Mouse (Mus musculus) splenic B cell, adult 2 months (primary cell): ENCODE data around the gene Spi1.
A peak's percentile ranks its signal among the peaks of the same experiment; 100 is the strongest.

ENCODE experiments used
- DNase-seq: peaks from one replicate; pipeline ENCODE4 v3.0.0-alpha.2; 2011; ENCODE audit warnings: low read depth, low spot score
- H3K27me3 ChIP-seq: 2 replicates; pipeline ENCODE4 v1.6.1; 2012; ENCODE audit warnings: mild to moderate bottlenecking, low read length, moderate library complexity, mixed read lengths; ENCODE audit not compliant: control insufficient read depth, poor library complexity, insufficient read depth, severe bottlenecking
- H3K36me3 ChIP-seq: 2 replicates; pipeline ENCODE4 v1.6.1; 2012; ENCODE audit warnings: mild to moderate bottlenecking, low read length, moderate library complexity, mixed read lengths; ENCODE audit not compliant: control insufficient read depth, poor library complexity, insufficient read depth, severe bottlenecking

Gene Spi1

DNA sequence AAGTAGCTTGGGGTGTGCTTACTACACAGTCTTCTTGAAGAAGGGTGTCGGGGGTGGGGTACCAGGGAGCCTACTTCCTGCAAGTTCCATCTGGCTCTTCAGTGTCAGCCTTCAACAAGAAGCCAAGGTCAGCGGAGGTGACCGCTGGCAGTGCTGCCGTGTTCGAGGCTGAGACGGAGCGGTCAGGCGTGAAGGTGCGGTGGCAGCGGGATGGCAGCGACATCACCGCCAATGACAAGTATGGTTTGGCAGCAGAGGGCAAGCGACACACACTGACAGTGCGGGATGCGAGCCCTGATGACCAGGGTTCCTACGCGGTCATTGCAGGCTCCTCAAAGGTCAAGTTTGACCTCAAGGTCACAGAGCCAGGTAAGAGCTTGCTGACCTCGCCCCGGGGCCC is 36.9 kb downstream of the Spi1 start:
- DNase-seq, result no peak
- H3K27me3 ChIP-seq, result no peaks in the 10 kb centered on the region
- H3K36me3 ChIP-seq, result peaks cover 11% of the 10 kb centered on the region

DNA sequence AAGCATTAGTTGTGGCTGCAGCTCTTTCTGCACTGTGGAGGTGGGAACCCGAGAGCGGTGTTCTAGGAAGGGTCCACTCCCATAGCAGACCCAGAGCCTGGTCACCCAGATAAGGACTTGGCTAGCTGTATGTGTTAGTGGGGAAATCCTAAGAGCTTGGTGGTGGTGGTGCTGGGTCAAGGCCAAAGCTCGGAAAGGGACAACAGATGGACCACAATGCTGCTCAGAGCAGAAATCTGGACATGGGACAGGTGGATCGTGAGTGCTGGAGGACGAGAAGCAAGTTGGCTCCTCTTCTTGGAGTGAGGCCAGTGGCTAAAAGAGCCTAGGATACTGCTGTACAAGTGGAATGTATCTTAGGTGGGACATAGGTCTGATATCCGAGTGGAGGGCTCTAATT is 37.4 kb downstream of the Spi1 start:
- Histone ChIP-seq H3K36me3 (peaks cover 8% of the 10 kb centered on the region), H3K27me3 (no peaks in the 10 kb centered on the region)
- no peak for DNase-seq

DNA sequence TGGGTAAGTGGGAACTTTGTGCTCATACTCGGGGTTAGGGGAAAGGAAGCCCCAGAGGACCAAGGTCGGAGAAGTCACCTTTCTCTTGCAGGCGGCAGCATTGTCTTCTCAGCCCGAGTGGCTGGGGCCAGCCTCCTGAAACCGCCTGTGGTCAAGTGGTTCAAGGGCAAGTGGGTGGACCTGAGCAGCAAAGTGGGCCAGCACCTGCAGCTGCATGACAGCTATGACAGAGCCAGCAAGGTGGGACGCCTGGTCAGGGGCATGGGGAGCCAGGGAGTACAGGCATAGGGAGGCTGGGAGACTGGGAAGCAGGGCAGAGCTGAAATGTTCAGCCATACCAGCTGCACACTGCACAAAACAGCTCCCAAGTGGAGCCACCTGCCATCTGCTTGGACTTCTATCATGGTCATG is 38.1 kb downstream of the Spi1 start:
- no peak for DNase-seq
- H3K36me3 ChIP-seq, result peaks cover 8% of the 10 kb centered on the region
- no peaks in the 10 kb centered on the region for H3K27me3 ChIP-seq

DNA sequence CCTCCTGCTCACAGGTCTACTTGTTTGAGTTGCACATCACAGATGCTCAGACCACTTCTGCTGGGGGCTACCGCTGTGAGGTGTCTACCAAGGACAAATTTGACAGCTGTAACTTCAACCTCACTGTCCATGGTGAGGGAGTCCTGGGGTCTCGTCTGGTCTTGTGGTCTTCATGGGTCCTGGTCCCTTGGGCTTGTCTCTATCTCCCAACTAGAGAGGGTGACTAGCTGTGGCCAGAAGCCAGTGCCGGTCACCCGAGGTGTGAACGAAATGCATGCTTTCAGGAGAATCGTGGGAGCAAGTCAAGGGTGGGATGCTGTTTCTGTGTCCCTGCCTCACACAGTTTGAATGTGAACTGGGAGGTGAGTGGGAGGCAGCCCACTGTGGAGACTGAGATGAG is 38.8 kb downstream of the Spi1 start:
- DNase-seq, result no peak
- H3K27me3 ChIP-seq, result no peaks in the 10 kb centered on the region
- H3K36me3 ChIP-seq, result peaks cover 2% of the 10 kb centered on the region

DNA sequence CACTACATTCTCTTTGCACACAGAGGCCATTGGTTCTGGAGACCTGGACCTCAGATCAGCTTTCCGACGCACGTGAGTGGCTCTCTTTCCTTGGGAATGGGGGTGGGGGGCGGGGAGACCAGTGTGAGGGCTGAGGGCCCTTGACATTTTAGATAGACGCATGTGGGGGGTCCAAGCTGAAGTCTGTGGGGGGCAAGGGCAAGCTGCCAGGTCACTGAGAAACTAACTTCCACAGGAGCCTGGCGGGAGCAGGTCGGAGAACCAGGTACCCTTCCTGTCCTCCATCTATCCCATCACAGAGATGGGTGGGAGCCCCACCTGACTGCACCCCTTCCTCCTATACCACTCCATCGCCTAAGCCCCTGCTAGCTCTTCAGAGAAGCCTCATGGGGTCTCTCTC is 39.3 kb downstream of the Spi1 start:
- DNase-seq, result no peak
- Histone ChIP-seq H3K36me3 (no peaks in the 10 kb centered on the region; the same call in 1 of the 2 replicates), H3K27me3 (no peaks in the 10 kb centered on the region)

DNA sequence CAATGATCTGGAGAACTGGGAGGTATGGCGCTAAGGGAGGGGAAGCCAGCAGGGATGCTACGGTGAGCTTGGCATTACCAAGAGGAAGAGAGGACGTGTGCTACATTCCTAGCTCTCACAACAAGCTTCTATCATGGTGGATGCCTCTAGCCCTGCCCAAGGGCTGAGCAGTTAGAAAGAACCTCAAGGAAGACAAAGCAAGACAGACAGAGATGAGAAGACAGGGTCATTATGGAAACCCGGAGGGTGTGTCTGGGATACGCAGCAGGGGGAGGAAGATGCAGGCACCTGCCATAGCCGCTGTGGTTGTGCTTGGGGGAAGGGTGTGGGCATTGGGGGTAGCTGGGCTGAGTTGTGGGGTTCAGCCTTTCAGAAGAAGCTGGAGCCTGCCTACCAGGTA is 41.3 kb downstream of the Spi1 start:
- Histone ChIP-seq H3K27me3 (no peaks in the 10 kb centered on the region), H3K36me3 (no peaks in the 10 kb centered on the region)
- no peak for DNase-seq

DNA sequence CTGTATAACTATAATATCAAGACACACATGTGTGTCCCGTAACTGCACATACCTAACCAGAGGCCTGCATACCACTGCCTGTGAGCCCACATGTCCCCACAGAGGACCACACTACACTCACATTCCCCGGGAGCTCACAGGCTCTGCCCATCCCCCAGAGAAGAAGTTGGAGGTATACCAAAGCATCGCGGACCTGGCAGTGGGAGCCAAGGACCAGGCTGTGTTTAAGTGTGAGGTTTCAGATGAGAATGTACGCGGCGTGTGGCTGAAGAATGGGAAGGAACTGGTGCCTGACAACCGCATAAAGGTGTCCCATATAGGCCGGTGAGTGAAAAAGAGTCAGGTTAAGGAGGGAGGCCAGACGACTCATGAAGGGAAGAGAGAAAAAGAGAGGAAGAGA is 42.9 kb downstream of the Spi1 start:
- no peaks in the 10 kb centered on the region for H3K36me3 ChIP-seq
- no peak for DNase-seq

DNA sequence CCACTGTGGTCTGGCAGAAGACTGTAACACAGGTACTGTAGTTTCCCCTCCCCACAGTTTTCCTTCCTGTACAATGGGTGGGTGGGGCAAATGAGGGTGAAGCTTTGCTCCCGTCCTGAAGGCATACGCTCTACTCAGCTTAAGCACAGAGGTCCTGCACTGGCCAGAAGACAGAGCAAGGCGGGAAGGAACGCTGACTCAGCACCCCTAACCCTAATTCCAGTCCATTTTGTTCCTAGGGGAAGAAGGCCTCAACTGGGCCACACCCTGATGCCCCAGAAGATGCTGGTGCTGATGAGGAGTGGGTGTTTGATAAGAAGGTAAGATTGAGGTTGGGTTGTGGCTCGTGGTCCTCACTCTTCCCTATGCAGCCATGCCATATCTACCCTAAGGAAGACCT is 46.6 kb downstream of the Spi1 start:
- DNase-seq, result no peak
- Histone ChIP-seq H3K27me3 (no peaks in the 10 kb centered on the region), H3K36me3 (no peaks in the 10 kb centered on the region)

More for the DNA sequence above, 42.9 kb downstream of the Spi1 start:
- no peaks in the 10 kb centered on the region for H3K27me3 ChIP-seq

DNA sequence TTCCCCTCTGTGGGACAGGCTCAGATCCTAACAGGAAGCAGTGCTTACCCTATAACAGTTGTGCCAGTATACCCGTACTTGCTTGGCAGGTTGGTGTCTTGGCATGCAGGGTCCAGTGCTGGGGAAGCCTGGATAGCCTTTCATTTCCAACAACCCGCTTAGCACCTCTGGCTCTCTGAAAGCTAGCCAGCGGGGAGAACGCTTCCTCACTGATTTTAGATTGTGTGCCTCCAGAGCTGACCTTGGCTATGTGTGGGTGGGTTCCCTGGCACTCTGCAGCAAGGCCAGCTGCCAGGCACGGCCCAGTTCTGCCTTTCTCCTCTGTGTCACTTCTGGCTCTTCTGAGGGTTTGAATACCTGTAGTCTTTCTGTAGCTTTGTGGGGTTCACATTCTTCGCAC is 47.9 kb downstream of the Spi1 start:
- Histone ChIP-seq H3K36me3 (no peaks in the 10 kb centered on the region), H3K27me3 (no peaks in the 10 kb centered on the region)
- no peak for DNase-seq

DNA sequence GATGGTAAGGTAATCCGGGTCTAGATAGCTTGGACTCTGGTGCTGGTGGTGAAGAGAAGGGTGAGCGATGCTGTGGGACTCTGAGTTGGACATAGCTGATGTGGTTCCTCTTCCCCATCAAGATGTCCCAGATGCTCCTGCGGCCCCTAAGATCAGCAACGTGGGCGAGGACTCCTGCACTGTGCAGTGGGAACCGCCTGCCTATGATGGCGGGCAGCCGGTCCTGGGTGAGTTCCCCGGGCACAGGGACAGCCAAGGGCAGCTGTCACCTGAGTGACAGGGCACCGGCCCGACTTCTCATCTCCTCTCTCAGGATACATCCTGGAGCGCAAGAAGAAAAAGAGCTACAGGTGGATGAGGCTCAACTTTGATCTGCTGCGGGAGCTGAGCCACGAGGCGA is 49.1 kb downstream of the Spi1 start:
- DNase-seq, result no peak
- H3K36me3 ChIP-seq, result no peaks in the 10 kb centered on the region

DNA sequence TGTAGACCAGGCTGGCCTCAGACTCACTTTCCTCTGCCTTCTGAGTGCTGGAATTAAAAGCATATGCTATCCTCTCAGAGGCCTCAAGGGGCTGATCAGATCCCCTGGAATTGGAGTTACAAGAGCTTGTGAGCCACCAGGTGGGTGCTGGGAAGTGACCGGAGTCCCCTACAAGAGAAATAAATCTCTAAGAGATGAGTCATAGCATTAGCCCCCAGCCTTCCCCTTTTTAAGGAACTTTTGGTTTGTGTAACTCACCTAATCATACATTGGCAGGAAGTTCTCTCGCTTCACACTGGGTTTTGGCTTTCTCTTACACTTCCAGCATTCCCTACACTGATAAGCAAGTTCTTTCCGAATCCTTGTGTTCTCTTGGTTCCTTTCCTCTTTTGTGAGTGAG is 49.8 kb downstream of the Spi1 start:
- no peaks in the 10 kb centered on the region for H3K36me3 ChIP-seq
- no peaks in the 10 kb centered on the region for H3K27me3 ChIP-seq
- DNase-seq, result no peak

More for the DNA sequence above, 49.1 kb downstream of the Spi1 start:
- H3K27me3 ChIP-seq, result no peaks in the 10 kb centered on the region

DNA sequence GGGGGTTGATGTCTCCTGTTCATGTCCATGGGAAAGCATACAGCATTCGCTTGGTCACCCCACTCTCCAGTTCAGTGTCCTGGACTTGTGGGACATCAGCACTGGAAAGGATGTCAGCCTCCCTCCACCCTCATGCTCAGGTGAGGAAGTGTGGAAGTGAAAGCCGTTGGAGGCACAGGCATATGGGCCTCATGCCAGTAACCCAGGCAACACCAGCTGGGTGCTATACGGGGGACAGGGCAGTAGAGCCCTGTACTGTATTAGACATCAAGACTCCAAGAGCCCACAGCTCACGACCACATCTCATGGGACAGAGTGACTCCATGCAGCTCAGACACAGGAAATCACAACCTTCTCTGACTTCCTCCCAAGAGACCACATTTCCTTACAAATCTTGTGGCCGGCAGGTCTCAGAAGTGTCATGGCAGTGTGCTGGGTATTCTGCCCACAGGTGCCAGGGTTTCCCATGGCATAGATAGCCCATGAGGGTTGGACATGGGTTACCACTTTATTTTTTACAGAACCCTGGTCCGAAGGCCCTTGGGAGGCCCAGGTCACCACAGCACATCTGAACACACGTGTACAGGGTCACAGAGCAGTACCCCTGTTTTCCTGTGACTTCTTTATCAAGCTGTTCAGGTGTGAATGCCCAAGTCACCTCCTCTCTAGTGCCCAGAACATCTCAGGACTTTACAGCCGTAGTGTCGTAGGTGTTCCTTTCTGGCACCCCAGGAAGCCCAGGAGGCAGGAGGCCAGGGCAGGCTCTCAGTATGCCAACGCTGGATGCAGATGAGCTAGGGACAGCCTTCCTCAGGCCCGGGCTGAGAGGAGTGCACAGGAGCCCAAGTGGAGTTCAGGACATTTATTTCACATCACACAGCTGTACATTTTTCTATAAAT is 54.6 kb downstream of the Spi1 start:
- Histone ChIP-seq H3K27me3 (no peaks in the 10 kb centered on the region), H3K36me3 (peaks cover 8% of the 10 kb centered on the region)
- peak; percentile 35 for DNase-seq

DNA sequence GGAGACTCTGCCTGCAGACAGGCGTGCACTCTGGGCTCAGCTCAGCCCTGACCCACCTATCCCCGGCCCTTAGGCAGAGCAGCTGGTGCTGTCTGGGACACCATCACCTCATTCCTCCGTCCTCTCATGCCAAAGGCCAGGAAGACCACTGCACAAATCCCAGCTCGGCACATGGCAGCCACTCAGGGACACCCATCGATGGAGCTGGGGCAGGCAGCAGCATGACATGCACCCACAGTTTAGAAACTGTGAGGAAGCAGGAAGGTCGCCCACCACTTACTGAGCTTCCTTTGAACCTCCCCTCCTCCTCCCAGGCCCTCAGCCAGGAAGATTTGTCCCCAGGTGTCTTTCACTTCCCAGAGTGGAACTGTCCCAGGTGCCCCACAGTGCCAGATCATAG is 55.3 kb downstream of the Spi1 start:
- Histone ChIP-seq H3K27me3 (no peaks in the 10 kb centered on the region), H3K36me3 (peaks cover 11% of the 10 kb centered on the region)
- DNase-seq, result no peak

DNA sequence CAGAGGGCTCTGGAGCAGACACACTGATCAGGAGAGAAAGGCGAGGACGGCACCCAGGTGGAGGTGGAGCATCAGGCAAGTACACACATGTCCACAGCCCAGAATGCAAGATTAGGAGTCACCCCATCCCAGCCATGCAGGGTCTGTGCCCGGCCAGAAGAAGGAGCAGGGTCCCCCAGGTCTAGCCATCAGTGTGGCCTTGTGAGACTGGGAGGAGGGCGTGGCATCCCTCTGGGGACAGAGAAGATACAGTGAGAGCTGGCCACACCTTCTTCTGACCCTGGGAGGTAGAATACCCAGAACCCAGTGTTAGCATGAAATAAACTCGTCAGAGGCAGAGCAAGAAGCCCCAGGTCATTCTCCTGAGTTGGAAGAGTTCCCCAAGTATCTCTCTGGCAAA is 57.1 kb downstream of the Spi1 start:
- no peaks in the 10 kb centered on the region for H3K27me3 ChIP-seq
- H3K36me3 ChIP-seq, result peaks cover 12% of the 10 kb centered on the region
- DNase-seq, result no peak

DNA sequence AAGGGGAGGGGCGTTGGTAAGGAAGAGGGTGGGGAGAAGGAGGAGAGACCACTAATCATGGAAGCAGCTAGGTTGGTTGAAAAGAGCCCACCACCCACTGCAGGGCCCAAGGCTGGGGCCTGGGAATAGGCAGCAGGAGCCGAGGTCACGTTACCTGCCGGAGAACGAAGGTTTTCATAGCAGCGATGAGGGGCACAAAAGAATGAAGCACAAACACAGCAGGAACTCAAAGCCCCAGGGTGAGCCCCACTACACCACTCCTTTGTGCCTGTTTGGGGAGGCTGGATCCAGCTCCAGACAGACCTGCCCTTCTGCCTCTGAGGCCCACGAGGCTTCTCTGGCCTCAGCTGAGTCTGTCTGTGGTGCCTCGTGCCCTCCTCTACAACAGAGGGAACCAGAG is 57.6 kb downstream of the Spi1 start:
- DNase-seq, result no peak
- H3K27me3 ChIP-seq, result no peaks in the 10 kb centered on the region
- peaks cover 15% of the 10 kb centered on the region for H3K36me3 ChIP-seq

DNA sequence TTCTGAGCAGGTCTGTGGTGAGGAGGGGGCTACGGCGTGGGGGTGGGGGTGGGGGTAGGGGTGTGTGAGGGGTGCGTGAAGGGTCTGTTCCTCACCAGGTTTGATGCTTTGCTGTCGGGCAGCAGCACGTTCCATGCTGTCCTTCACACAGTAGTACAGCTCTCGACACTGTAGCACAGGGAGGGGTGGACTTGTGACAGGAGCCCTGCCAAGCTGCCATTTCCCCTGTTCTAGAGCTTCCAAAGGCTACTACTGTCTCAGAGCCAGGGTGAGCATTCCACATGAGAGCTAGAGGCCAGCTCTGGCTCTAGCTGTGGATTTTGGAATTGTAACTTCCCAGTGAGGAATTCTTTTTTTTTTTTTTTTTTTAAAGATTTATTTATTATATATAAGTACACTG is 60.7 kb downstream of the Spi1 start:
- DNase-seq, result no peak
- peaks cover 19% of the 10 kb centered on the region for H3K36me3 ChIP-seq
- no peaks in the 10 kb centered on the region for H3K27me3 ChIP-seq
